Mouse (Mus musculus) skeletal muscle tissue, adult 2 months (tissue): ENCODE results near the gene Lgals4.

Experiments
- DNase-seq: peaks from one replicate; pipeline ENCODE4 v3.0.0-alpha.2; 2012; ENCODE audit warnings: low read depth, low spot score

The Lgals4 gene

GRCm38 (mm10) chr7:28822556-28822955 is 11.1 kb upstream of the Lgals4 start:
- no peak for DNase-seq

- no peak for DNase-seq
Observed at GRCm38 (mm10) chr7:28822993-28823903, 10.4 kb upstream of the Lgals4 start.

GRCm38 (mm10) chr7:28823932-28824331 is 9.7 kb upstream of the Lgals4 start:
- no peak for DNase-seq

GRCm38 (mm10) chr7:28824941-28825685 is 8.5 kb upstream of the Lgals4 start, which contains the start of gene Ech1:
Ech1 (plus strand) TSS chr7:28825217.
- peak; percentile 96 for DNase-seq

- DNase-seq = no peak
Observed at GRCm38 (mm10) chr7:28825686-28826401, 7.8 kb upstream of the Lgals4 start.

GRCm38 (mm10) chr7:28826402-28826772 is 7.3 kb upstream of the Lgals4 start:
- no peak for DNase-seq

GRCm38 (mm10) chr7:28827338-28827737 is 6.3 kb upstream of the Lgals4 start:
- DNase-seq = no peak

- no peak for DNase-seq
Observed at GRCm38 (mm10) chr7:28829821-28830220, 3.8 kb upstream of the Lgals4 start.

- DNase-seq = no peak
Observed at GRCm38 (mm10) chr7:28830981-28831380, 2.7 kb upstream of the Lgals4 start.

- no peak for DNase-seq
Observed at GRCm38 (mm10) chr7:28831411-28832125, 2.1 kb upstream of the Lgals4 start.

GRCm38 (mm10) chr7:28832137-28832536 is 1.5 kb upstream of the Lgals4 start:
- DNase-seq = no peak

- no peak for DNase-seq
Observed at GRCm38 (mm10) chr7:28836936-28837335, 3.3 kb downstream of the Lgals4 start.

GRCm38 (mm10) chr7:28838331-28838730 is 4.7 kb downstream of the Lgals4 start:
- no peak for DNase-seq

- no peak for DNase-seq
Observed at GRCm38 (mm10) chr7:28847273-28847672, 13.6 kb downstream of the Lgals4 start.

GRCm38 (mm10) chr7:28849700-28850236 is 16.1 kb downstream of the Lgals4 start:
- DNase-seq = no peak

- no peak for DNase-seq
Observed at GRCm38 (mm10) chr7:28850642-28851041, 17.0 kb downstream of the Lgals4 start.

- DNase-seq = no peak
Observed at GRCm38 (mm10) chr7:28859953-28860352, 26.3 kb downstream of the Lgals4 start.

- no peak for DNase-seq
Observed at GRCm38 (mm10) chr7:28860898-28861297, 27.2 kb downstream of the Lgals4 start.

- DNase-seq = no peak
Observed at GRCm38 (mm10) chr7:28862817-28863499, 29.3 kb downstream of the Lgals4 start.

- no peak for DNase-seq
Observed at GRCm38 (mm10) chr7:28863540-28863939, 29.9 kb downstream of the Lgals4 start, which contains the start of gene Lgals7. Lgals7 (plus strand) TSS chr7:28863853.
